Mouse (Mus musculus) kidney, embryonic 16.5 days (tissue): ENCODE measurements around the gene 9130023H24Rik. TPM values are rescaled to one million over a fixed set of nuclear protein-coding genes. Genes with fewer than 3 reads are reported as not detected.
A peak's percentile ranks its signal among the peaks of the same experiment; 100 is the strongest.

Source experiments
- ATAC-seq: fragments of 200-750 bp; cut with Nextera tagmentation; 2 replicates; pipeline ENCODE4 v1.8.0; 2017; ENCODE audit warnings: moderate TSS enrichment; ENCODE audit not compliant: low FRiP score, low TSS enrichment
- H3K27ac ChIP-seq: fragments of 300-500 bp; sonication (generic); 2 replicates; pipeline ENCODE4 v1.5.1; 2014; ENCODE audit warnings: low read length
- H3K27me3 ChIP-seq: fragments of 300-500 bp; sonication (generic); 2 replicates; pipeline ENCODE4 v1.6.1; 2014; ENCODE audit warnings: low read length, control low read depth, mixed read lengths; ENCODE audit not compliant: insufficient read depth
- H3K36me3 ChIP-seq: fragments of 300-500 bp; sonication (generic); 2 replicates; pipeline ENCODE4 v1.6.1; 2014; ENCODE audit warnings: low read length, control low read depth, mixed read lengths; ENCODE audit not compliant: insufficient read depth
- H3K4me1 ChIP-seq: fragments of 300-500 bp; sonication (generic); 2 replicates; pipeline ENCODE4 v1.6.1; 2014; ENCODE audit warnings: low read length, control low read depth, mixed read lengths; ENCODE audit not compliant: insufficient read depth
- H3K4me2 ChIP-seq: fragments of 300-500 bp; sonication (generic); replicated peaks from 2 replicates; pipeline ENCODE4 v1.6.1; 2014; ENCODE audit warnings: low read depth, low read length
- H3K4me3 ChIP-seq: fragments of 300-500 bp; sonication (generic); 2 replicates; pipeline ENCODE4 v1.5.1; 2014; ENCODE audit warnings: mild to moderate bottlenecking, low read length
- H3K9ac ChIP-seq: fragments of 300-500 bp; sonication (generic); replicated peaks from 2 replicates; pipeline ENCODE4 v1.6.1; 2014; ENCODE audit warnings: low read length
- H3K9me3 ChIP-seq: fragments of 300-500 bp; sonication (generic); 2 replicates; pipeline ENCODE4 v1.6.1; 2016; ENCODE audit warnings: low read length, control low read depth
- WGBS: fragments of 180-500 bp; shearing (Covaris S2); extraction: QIAGEN DNeasy Blood & Tissue Kit; methylation state at CpG from one replicate; pipeline ENCODE4 v1.1.7; 2014; 5-methylcytosine and 5-hydroxymethylcytosine counted together
- polyA plus RNA-seq: library from polyadenylated mRNA; unstranded; fragments of >200 nt; fragmentation: Nextera tagmentation; extraction: Ambion mirVana; gene quantifications from 2 replicates; pipeline ENCODE4 v1.2.1, GENCODE M21; 2015

The 9130023H24Rik gene
- polyA plus RNA-seq, 1 experiment from 2014 or later: 8.7 TPM

DNA sequence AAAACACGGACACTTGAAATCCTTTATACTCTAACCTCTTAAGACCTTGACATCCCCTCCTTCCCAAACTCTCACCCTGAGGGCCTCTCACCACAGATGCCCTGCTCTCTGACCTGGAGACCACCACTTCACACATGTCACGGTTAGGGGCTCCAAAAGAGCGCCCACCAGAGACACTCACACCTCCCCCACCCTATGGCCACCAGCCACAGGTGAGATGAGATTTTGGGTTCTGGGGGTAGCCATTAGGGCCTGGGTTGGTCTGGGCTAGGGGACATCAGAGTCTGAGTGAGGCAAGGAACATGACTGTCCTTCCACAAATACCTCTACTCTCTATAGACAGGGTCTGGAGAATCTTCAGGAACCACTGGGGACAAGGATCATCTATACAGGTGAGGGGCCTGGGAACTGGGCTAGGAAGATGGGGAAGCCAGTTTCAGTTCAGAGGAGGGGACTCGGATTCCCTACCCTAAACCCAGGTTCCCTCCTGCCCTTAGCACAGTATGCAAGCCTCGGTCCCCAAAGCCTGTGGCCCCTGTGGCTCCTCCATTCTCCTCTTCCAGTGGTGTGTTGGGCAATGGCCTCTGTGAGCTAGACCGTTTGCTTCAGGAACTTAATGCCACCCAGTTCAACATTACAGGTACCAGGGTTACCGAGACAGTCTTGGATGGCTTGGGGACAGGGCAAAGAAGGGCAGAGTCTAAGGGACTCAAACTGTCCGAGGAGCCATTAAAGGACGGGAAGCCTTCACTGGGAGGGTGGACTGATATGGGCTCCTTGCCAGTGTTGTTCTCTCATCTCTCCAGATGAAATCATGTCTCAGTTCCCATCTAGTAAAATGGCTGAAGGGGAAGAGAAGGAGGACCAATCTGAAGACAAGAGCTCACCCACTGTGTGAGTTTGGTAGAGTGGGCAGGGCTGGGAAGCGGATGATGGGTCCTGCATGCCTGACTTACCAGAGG, 10.5 kb upstream of the 9130023H24Rik start:
- Histone ChIP-seq H3K27me3 (no peaks in the 10 kb centered on the region), H3K4me3 (peak overlapping the region; percentile 68), H3K9ac (peak overlapping the region; percentile 84), H3K9me3 (no peaks in the 10 kb centered on the region), H3K4me2 (peak overlapping the region; percentile 69), H3K36me3 (peaks cover 20% of the 10 kb centered on the region), H3K27ac (no peak overlapping the region), H3K4me1 (peaks cover 34% of the 10 kb centered on the region)
- 77% methylated on average over 10 of the region's 10 CpGs for WGBS
- no peak for ATAC-seq

DNA sequence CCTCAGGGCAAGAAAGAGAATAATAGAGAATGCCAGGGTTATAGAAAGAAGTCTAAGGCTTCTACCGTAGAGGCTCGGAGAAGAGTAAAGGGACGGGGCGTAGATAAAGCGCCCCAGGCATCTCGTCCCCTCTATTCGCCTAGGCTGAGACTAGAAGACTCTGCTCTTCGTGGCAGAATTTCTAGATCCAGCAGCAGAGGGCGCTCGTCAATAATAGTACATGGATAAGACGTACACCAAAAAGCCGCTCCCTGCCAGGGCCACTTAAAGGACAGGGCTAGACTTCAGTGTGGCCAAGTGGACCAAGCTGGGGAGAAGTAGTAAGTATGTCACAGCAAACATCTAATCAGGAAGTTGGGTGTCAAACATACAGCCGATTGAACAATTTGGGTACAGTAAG, 9.6 kb upstream of the 9130023H24Rik start:
- Histone ChIP-seq H3K9me3 (no peaks in the 10 kb centered on the region), H3K9ac (peak overlapping the region; percentile 84), H3K27me3 (no peaks in the 10 kb centered on the region), H3K36me3 (peaks cover 28% of the 10 kb centered on the region), H3K4me3 (peak overlapping the region; percentile 68), H3K4me2 (peak overlapping the region; percentile 69), H3K27ac (peak overlapping the region; percentile 97), H3K4me1 (peaks cover 30% of the 10 kb centered on the region)
- peak; percentile 66 for ATAC-seq
- 3% methylated on average over 13 of the region's 13 CpGs for whole genome bisulfite sequencing

DNA sequence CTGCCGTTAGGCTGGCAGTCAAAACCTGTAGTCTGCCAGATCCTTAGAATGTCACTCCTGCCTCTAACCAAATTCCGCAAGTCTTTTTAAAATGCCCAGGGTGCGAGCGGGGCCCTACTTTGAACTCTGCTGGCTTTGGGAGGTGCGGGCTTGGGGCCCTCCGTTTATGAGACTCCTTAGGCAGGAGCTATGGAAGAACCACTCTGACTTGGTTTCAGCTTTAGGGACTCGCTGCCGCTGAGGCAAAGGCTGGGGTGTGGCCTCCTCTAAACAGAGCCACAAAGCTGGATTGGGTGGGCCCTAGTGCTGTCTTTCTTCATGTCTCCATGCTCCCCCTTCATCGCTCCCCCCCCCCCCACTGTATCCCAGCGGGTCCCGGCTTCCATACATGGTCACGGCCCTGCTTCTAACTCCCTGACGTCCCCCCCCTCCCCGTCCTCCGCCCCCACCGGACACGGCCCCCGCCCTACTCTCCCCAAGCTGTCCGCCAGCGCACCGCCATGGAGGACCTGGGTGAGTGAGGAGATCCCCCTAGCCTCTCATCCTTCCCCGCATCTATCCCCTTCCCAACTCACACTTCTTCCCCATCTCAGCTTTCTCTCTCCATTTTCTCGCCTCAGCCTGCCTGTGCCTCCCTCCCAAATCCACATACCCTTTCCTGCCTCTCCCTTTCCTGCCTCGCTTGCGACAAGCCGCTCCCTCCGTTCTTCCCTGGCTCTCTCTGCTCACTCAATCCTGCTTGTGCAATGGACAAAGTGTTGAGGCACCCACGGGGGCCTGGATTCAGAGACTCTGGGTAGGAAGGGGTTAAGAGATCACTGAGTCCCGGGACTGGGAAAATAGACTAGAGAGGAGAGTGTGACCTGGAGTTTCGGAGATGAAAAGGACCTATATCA, 8.9 kb upstream of the 9130023H24Rik start, which contains the start of gene Tgfb1i1:
Gene Tgfb1i1 (plus strand): TSS at position 317 of the 896 bp plus-strand sequence.
- Histone ChIP-seq H3K4me2 (peak within 1 kb of the TSS; percentile 69), H3K9ac (peak within 1 kb of the TSS; percentile 84), H3K27ac (peak within 1 kb of the TSS; percentile 97), H3K36me3 (peaks cover 33% of the 10 kb centered on the region), H3K4me1 (peaks cover 23% of the 10 kb centered on the region), H3K27me3 (no peaks in the 10 kb centered on the region), H3K4me3 (peak within 1 kb of the TSS; percentile 68), H3K9me3 (no peaks in the 10 kb centered on the region)
- WGBS: 3% methylated on average over 24 of the region's 30 CpGs
- ATAC-seq: peak; percentile 90

DNA sequence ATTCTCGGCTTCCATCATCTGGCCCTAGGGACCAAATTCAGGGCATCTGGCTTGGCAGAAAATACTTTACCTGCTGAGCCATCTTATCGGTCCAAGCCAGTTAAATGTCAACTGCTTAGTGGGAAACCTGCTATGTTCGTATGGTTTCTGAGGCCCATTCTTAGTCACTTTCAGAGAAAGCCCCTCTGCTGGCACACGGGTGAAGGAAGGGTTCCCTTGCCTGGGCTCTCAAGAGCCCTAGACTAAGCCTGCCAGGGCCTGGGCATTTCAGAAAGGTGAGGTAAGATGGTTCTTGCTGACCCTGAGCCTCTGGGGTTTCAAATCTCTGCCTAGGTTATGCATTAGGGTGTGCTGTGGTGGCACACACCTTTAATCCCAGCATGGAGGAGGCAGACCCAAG, 7.7 kb upstream of the 9130023H24Rik start:
- peaks cover 44% of the 10 kb centered on the region for H3K36me3 ChIP-seq
- H3K4me3 ChIP-seq: no peak overlapping the region
- no peaks in the 10 kb centered on the region for H3K9me3 ChIP-seq
- no peak overlapping the region for H3K27ac ChIP-seq
- ATAC-seq: no peak
- WGBS: 95% methylated on average over 4 of the region's 4 CpGs
- no peak overlapping the region for H3K4me2 ChIP-seq
- H3K4me1 ChIP-seq: peaks cover 21% of the 10 kb centered on the region
- no peaks in the 10 kb centered on the region for H3K27me3 ChIP-seq
- peak overlapping the region; percentile 84 for H3K9ac ChIP-seq

DNA sequence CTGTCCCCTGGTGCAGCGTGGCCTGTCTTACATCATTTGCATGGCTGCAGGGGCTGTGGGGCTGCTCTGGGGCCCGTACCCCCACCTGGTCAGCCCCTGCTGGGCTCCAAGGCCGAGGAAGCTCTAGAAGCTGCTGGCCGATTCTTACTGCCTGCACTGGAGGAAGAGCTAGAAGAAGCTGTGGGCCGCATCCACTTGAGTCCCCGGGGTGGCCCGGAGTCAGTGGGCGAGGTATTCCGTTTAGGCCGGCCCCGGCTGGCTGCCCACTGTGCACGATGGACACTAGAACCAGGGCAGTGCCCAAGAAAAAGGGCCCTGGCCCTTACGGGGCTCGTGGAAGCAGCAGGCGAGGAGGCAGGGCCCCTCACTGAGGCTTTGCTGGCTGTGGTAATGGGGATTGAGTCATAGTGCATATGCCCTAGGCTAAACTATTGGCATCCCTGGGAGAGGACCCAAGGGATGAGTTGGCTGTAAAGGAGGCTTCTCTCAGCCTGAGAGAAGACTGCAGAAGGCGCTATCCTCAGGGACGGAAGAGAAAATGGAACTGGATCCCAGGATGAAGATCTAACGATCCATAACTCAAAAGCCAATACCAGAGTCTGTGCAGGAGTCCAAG, 6.7 kb upstream of the 9130023H24Rik start:
- H3K27me3 ChIP-seq: no peaks in the 10 kb centered on the region
- no peak overlapping the region for H3K9ac ChIP-seq
- peaks cover 53% of the 10 kb centered on the region for H3K36me3 ChIP-seq
- no peak overlapping the region for H3K4me3 ChIP-seq
- WGBS: 88% methylated on average over 18 of the region's 18 CpGs
- H3K4me2 ChIP-seq: no peak overlapping the region
- no peak for ATAC-seq
- H3K9me3 ChIP-seq: no peaks in the 10 kb centered on the region
- peaks cover 21% of the 10 kb centered on the region for H3K4me1 ChIP-seq
- no peak overlapping the region for H3K27ac ChIP-seq

DNA sequence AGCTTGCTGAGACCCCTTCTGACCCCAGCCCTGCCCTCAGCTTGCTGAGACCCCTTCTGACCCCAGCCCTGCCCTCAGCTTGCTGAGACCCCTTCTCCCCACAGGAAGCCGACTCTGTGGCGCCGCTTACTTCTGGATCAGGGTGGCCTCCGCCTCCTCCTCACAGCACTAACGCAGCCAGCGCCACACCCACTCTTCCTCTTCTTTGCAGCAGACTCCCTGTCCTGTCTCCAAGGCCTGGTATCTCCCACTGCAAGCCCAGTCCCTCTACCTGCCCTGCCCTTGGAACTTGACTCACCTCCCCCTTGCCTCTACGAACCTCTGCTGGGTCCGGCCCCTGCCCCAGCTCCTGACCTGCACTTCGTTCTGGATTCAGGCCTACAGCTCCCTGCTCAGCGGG, 6.1 kb upstream of the 9130023H24Rik start:
- Histone ChIP-seq H3K27me3 (no peaks in the 10 kb centered on the region), H3K4me1 (peaks cover 25% of the 10 kb centered on the region), H3K4me3 (no peak overlapping the region), H3K9me3 (no peaks in the 10 kb centered on the region), H3K36me3 (peaks cover 49% of the 10 kb centered on the region), H3K9ac (no peak overlapping the region), H3K27ac (no peak overlapping the region), H3K4me2 (no peak overlapping the region)
- WGBS: 59% methylated on average over 10 of the region's 10 CpGs
- ATAC-seq: no peak

DNA sequence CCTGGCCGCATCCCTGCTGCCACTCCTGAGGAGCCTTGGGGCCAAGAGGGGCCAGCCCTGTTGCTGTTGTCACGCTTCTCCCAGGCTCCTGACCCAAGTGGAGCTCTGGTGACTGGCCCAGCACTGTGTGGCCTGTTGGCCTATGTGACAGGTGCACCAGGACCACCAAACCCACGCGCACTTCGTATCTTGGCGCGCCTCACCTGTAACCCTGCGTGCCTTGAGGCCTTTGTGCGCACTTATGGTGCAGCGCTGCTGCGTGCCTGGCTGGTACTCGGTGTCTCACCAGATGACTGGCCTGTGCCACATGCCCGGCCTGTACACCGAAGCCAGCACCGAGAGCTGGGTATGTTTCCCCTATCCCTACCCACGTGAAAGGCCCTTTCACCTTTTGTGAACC, 4.5 kb upstream of the 9130023H24Rik start:
- Histone ChIP-seq H3K9ac (no peak overlapping the region), H3K4me2 (no peak overlapping the region), H3K4me3 (no peak overlapping the region), H3K9me3 (no peaks in the 10 kb centered on the region), H3K27me3 (no peaks in the 10 kb centered on the region), H3K4me1 (peaks cover 21% of the 10 kb centered on the region; the same call in 1 of the 2 replicates), H3K36me3 (peaks cover 49% of the 10 kb centered on the region), H3K27ac (no peak overlapping the region)
- 96% methylated on average over 16 of the region's 16 CpGs for WGBS
- ATAC-seq: no peak

DNA sequence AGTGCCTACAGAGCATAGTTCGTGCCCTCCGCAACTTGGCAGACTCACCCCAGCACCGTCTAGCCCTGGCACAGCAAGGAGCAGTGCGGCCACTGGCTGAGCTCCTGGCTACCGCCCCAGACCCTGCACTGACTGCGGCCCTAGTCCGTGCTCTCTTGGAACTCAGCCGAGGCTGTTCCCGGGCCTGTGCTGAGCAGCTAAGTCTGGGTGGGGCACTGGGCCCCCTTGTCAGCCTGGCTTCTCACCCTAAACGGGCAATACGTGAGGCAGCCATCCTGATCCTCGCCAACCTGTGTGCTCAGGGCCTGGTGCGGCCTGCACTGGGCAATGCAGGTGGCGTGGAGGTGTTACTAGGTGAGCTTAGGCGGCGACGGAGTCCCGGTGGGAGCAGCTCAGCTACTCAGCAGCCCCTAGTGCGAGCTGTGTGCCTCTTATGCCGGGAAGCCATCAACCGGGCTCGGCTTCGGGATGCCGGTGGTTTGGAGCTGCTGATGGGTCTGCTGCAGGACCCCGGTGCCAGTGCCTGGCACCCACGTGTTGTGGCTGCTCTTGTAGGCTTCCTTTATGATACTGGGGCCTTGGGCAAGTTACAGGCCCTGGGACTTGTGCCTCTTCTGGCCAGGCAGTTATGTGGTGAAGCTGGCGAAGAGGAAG, 2.4 kb upstream of the 9130023H24Rik start:
- Histone ChIP-seq H3K4me2 (no peak overlapping the region), H3K9me3 (no peaks in the 10 kb centered on the region), H3K4me1 (peaks cover 15% of the 10 kb centered on the region), H3K9ac (no peak overlapping the region), H3K27ac (no peak overlapping the region), H3K36me3 (peaks cover 52% of the 10 kb centered on the region), H3K4me3 (no peak overlapping the region), H3K27me3 (no peaks in the 10 kb centered on the region)
- WGBS: 95% methylated on average over 27 of the region's 27 CpGs
- ATAC-seq: no peak

DNA sequence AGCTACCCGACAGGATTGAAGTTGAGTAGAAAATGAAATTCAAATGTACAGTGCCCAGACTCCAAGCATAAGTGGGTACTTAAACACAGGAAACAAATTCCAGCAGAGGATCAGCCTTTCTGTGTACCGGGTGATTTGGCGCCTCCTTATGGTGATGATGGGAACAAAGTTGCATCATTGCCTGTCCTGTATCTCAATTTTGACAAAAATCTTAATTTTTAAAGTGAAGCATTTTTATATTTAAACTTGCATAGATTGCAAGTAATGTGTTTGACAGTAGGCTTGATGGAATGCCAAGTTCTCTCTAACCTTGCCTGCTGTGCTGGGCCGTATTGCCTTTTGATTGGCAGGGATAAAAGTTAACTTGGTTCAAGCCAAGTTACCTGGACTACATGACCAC, 1.2 kb upstream of the 9130023H24Rik start:
- no peak for ATAC-seq
- H3K9me3 ChIP-seq: no peaks in the 10 kb centered on the region
- H3K9ac ChIP-seq: peak overlapping the region; percentile 63
- H3K27ac ChIP-seq: peak overlapping the region; percentile 85
- H3K27me3 ChIP-seq: no peaks in the 10 kb centered on the region
- peak overlapping the region; percentile 80 for H3K4me3 ChIP-seq
- 23% methylated on average over 4 of the region's 4 CpGs for WGBS
- peaks cover 39% of the 10 kb centered on the region for H3K36me3 ChIP-seq
- peak overlapping the region; percentile 79 for H3K4me2 ChIP-seq
- H3K4me1 ChIP-seq: peaks cover 15% of the 10 kb centered on the region
